ENCODE assay signal across 18 mouse cellular contexts in genomic region chr8:94297101-94297500, GRCm38 (mm10). TPM values are rescaled to one million over a fixed set of nuclear protein-coding genes. Genes with fewer than 3 reads are reported as not detected.
A peak's percentile ranks its signal among the peaks of the same experiment; 100 is the strongest.
DNase-seq lines count a peak whose midpoint lies in the region; ATAC-seq and TF ChIP-seq lines count a peak whose summit lies in the region.
"Had no signal": no experiment of that assay in that cellular context is flagged by ENCODE, and none has a peak within 500 bp of the region (broad histone marks: within the 10 kb centered on the region; RNA-seq: fewer than 3 reads in every experiment).

No protein-coding gene starts in this region.

- H3K9me3 ChIP-seq in hindbrain, embryonic 15.5 days = no peaks in the 10 kb centered on the region
- no peaks in the 10 kb centered on the region for H3K9me3 ChIP-seq in hindbrain, postnatal 0 days (ENCODE audit: low read length)
- no peaks in the 10 kb centered on the region for H3K9me3 ChIP-seq in neural tube, embryonic 15.5 days (replicated peaks)
- H3K9me3 ChIP-seq in stomach, postnatal 0 days (ENCODE audit: control insufficient read depth, low read length) = no peaks in the 10 kb centered on the region
- H3K9me3 ChIP-seq: liver, embryonic 13.5 days; megakaryocyte, embryonic 14.5 days had no signal

- TF ChIP-seq EP300 in stomach, postnatal 0 days (optimal IDR thresholded peaks at IDR 0.05) = no peak

- no peak overlapping the region for H3K4me2 ChIP-seq in hindbrain, embryonic 15.5 days
- H3K4me2 ChIP-seq in hindbrain, postnatal 0 days (ENCODE audit: low read depth, low read length) = no peak overlapping the region
- H3K4me2 ChIP-seq in neural tube, embryonic 15.5 days = no peak overlapping the region; the same call in 1 of the 2 replicates
- no peak overlapping the region for H3K4me2 ChIP-seq in stomach, postnatal 0 days (replicated peaks; ENCODE audit: low read depth)
- H3K4me2 ChIP-seq: liver, embryonic 13.5 days had no signal

- no peak overlapping the region for H3K9ac ChIP-seq in hindbrain, embryonic 15.5 days
- no peak overlapping the region for H3K9ac ChIP-seq in hindbrain, postnatal 0 days (replicated peaks; ENCODE audit: low read length)
- H3K9ac ChIP-seq in neural tube, embryonic 15.5 days (replicated peaks) = no peak overlapping the region
- H3K9ac ChIP-seq in stomach, postnatal 0 days (ENCODE audit: low read length) = 0 out of 2 replicates have a peak overlapping the region, but pooled peaks have one; percentile 23
- H3K9ac ChIP-seq: liver, embryonic 13.5 days had no signal

- H3K4me1 ChIP-seq in hindbrain, embryonic 15.5 days (replicated peaks) = peaks cover 7% of the 10 kb centered on the region; the same call in 1 of the 2 replicates
- H3K4me1 ChIP-seq in hindbrain, postnatal 0 days (ENCODE audit: insufficient read depth, low read length) = no peaks in the 10 kb centered on the region
- peaks cover 13% of the 10 kb centered on the region for H3K4me1 ChIP-seq in neural tube, embryonic 15.5 days
- H3K4me1 ChIP-seq in stomach, postnatal 0 days (replicated peaks; ENCODE audit: control insufficient read depth, insufficient read depth) = no peaks in the 10 kb centered on the region

- no peak overlapping the region for H3K27ac ChIP-seq in hindbrain, embryonic 15.5 days (replicated peaks)
- H3K27ac ChIP-seq in hindbrain, postnatal 0 days = no peak overlapping the region
- peak overlapping the region; percentile 45; the same call in 1 of the 2 replicates for H3K27ac ChIP-seq in neural tube, embryonic 15.5 days (replicated peaks)
- H3K27ac ChIP-seq in stomach, postnatal 0 days (replicated peaks) = peak overlapping the region; percentile 49
- H3K27ac ChIP-seq: liver, embryonic 13.5 days had no signal

- H3K4me3 ChIP-seq in hindbrain, embryonic 15.5 days = no peak overlapping the region
- no peak overlapping the region for H3K4me3 ChIP-seq in hindbrain, postnatal 0 days (ENCODE audit: low read length)
- no peak overlapping the region for H3K4me3 ChIP-seq in neural tube, embryonic 15.5 days (replicated peaks)
- H3K4me3 ChIP-seq in stomach, postnatal 0 days (ENCODE audit: low read depth, low read length) = no peak overlapping the region
- H3K4me3 ChIP-seq: liver, embryonic 13.5 days; megakaryocyte, embryonic 14.5 days had no signal

- peak; percentile 27; the same call in 1 of the 2 replicates for ATAC-seq in hindbrain, embryonic 15.5 days (ENCODE audit: low FRiP score, low read depth)
- no peak for ATAC-seq in hindbrain, postnatal 0 days
- ATAC-seq in neural tube, embryonic 15.5 days (ENCODE audit: low FRiP score) = no peak
- peak; percentile 53 for ATAC-seq in stomach, postnatal 0 days (ENCODE audit: low FRiP score, low TSS enrichment)
- ATAC-seq: forebrain, embryonic 16.5 days had no signal

- intact Hi-C loops in gastrocnemius, postnatal 14 days (cut with DNase I; ENCODE audit: low total_unique reads) = no loop called here
- intact Hi-C loops in gastrocnemius, postnatal 36 days (cut with DNase I) = no loop called here

- H3K36me3 ChIP-seq in hindbrain, embryonic 15.5 days = peaks cover 39% of the 10 kb centered on the region
- H3K36me3 ChIP-seq in hindbrain, postnatal 0 days (ENCODE audit: insufficient read depth, low read length) = peaks cover 19% of the 10 kb centered on the region
- H3K36me3 ChIP-seq in neural tube, embryonic 15.5 days = peaks cover 47% of the 10 kb centered on the region
- peaks cover 5% of the 10 kb centered on the region; the same call in 1 of the 2 replicates for H3K36me3 ChIP-seq in stomach, postnatal 0 days (ENCODE audit: control insufficient read depth, insufficient read depth, low read length)

- H3K27me3 ChIP-seq in hindbrain, embryonic 15.5 days = no peaks in the 10 kb centered on the region
- no peaks in the 10 kb centered on the region for H3K27me3 ChIP-seq in hindbrain, postnatal 0 days (ENCODE audit: insufficient read depth, low read length)
- no peaks in the 10 kb centered on the region for H3K27me3 ChIP-seq in neural tube, embryonic 15.5 days (replicated peaks)
- no peaks in the 10 kb centered on the region for H3K27me3 ChIP-seq in stomach, postnatal 0 days (ENCODE audit: control insufficient read depth, insufficient read depth, low read length)
- H3K27me3 ChIP-seq: liver, embryonic 13.5 days; megakaryocyte, embryonic 14.5 days had no signal

- DNase-seq in gastrocnemius, postnatal 14 days = peak; percentile 25
- DNase-seq in gastrocnemius, postnatal 36 days = no peak
- no peak for DNase-seq in hindbrain, postnatal 0 days (ENCODE audit: low spot score)
- DNase-seq in neural tube, embryonic 10.5 days (ENCODE audit: extremely low spot score, low spot score) = no peak
- no peak for DNase-seq in stomach, postnatal 0 days (ENCODE audit: low spot score)
- no peak for DNase-seq in right cerebral cortex, postnatal 36 days (ENCODE audit: low spot score in 2 of 2)
- DNase-seq: adrenal gland, postnatal 10 days; B cell, adult 2 months; cerebellum, adult 9-10 months; kidney, postnatal 4 days; left cerebral cortex, postnatal 4 days; liver, embryonic 13.5 days had no signal

- WGBS in hindbrain, embryonic 15.5 days = 49% methylated on average over 6 of the region's 6 CpGs
- 39% methylated on average over 6 of the region's 6 CpGs for WGBS in hindbrain, postnatal 0 days
- WGBS in neural tube, embryonic 15.5 days = 43% methylated on average over 6 of the region's 6 CpGs
- WGBS in stomach, postnatal 0 days = 62% methylated on average over 6 of the region's 6 CpGs

- TF ChIP-seq CTCF in hindbrain, postnatal 0 days (IDR thresholded peaks at IDR 0.05; ENCODE audit: low read depth) = no peak
- no peak for TF ChIP-seq CTCF in stomach, postnatal 0 days (IDR thresholded peaks at IDR 0.05; ENCODE audit: low read depth)

RNA-seq across cellular contexts. Expression of gene Slc12a3, which starts 31.9 kb away (rescaled TPM):
- total RNA-seq in gastrocnemius, postnatal 14 days (2021) = not detected
- total RNA-seq in gastrocnemius, postnatal 36 days (2021) = not detected
- polyA plus RNA-seq in hindbrain, embryonic 15.5 days (2015; fragmentation: Nextera tagmentation; extraction: Ambion mirVana) = 0.08 and 0.14 TPM in 2 replicates
- 0.05 TPM in 1 of 2 replicates, not detected in the other for total RNA-seq in hindbrain, postnatal 0 days (2014; rRNA removed)
- 0.06 and 0.21 TPM in 2 replicates for polyA plus RNA-seq in hindbrain, postnatal 0 days (2015; fragmentation: Nextera tagmentation; extraction: Ambion mirVana)
- polyA plus RNA-seq in neural tube, embryonic 15.5 days (2015; fragmentation: Nextera tagmentation; extraction: Ambion mirVana) = 0.10 and 0.23 TPM in 2 replicates
- polyA plus RNA-seq in stomach, postnatal 0 days (2015; fragmentation: Nextera tagmentation; extraction: Ambion mirVana) = 0.10 and 0.22 TPM in 2 replicates
- total RNA-seq: hematopoietic stem cell, adult 5-6 weeks; monocyte, adult 5-6 weeks had no signal
- polyA plus RNA-seq: liver, embryonic 13.5 days had no signal

Comparison
In these comparisons a context has a peak if more than half of its experiments do, and no peak if none do; other contexts are left out.
1. ATAC-seq: peak in hindbrain, embryonic 15.5 days (single experiment) and stomach, postnatal 0 days (single experiment); none in hindbrain, postnatal 0 days (single experiment) and neural tube, embryonic 15.5 days (single experiment).
2. H3K27ac ChIP-seq: peak in neural tube, embryonic 15.5 days (single experiment) and stomach, postnatal 0 days (single experiment); none in hindbrain, embryonic 15.5 days (single experiment) and hindbrain, postnatal 0 days (single experiment).